Mouse (Mus musculus) liver, embryonic 12.5 days (tissue): ENCODE results near the gene Clec18a. TPM values are rescaled to one million over a fixed set of nuclear protein-coding genes. Genes with fewer than 3 reads are reported as not detected.
"Not testable (repeated sequence)": the region's sequence is repeated elsewhere in the genome, so short reads cannot be mapped to it uniquely, and the experiment has no call there.

Experiments used
- ATAC-seq: fragments of 200-750 bp; cut with Nextera tagmentation; 2 replicates; pipeline ENCODE4 v1.8.0; 2017; ENCODE audit warnings: moderate number of reproducible peaks, mild to moderate bottlenecking, moderate library complexity
- H3K27ac ChIP-seq: fragments of 300-500 bp; sonication (generic); 2 replicates; pipeline ENCODE4 v1.5.1; 2016; ENCODE audit warnings: mild to moderate bottlenecking
- H3K27me3 ChIP-seq: fragments of 300-500 bp; sonication (generic); replicated peaks from 2 replicates; pipeline ENCODE4 v1.6.1; 2016; ENCODE audit warnings: mild to moderate bottlenecking, moderate library complexity
- H3K36me3 ChIP-seq: fragments of 300-500 bp; sonication (generic); 2 replicates; pipeline ENCODE4 v1.6.1; 2016; ENCODE audit warnings: mild to moderate bottlenecking, moderate library complexity
- H3K4me1 ChIP-seq: fragments of 300-500 bp; sonication (generic); 2 replicates; pipeline ENCODE4 v1.6.1; 2016
- H3K4me2 ChIP-seq: fragments of 300-500 bp; sonication (generic); 2 replicates; pipeline ENCODE4 v1.6.1; 2016; ENCODE audit warnings: mild to moderate bottlenecking, moderate library complexity
- H3K4me3 ChIP-seq: fragments of 300-500 bp; sonication (generic); 2 replicates; pipeline ENCODE4 v1.5.1; 2016; ENCODE audit warnings: mild to moderate bottlenecking, moderate library complexity
- H3K9ac ChIP-seq: fragments of 300-500 bp; sonication (generic); 2 replicates; pipeline ENCODE4 v1.6.1; 2016; ENCODE audit warnings: mild to moderate bottlenecking, moderate library complexity
- H3K9me3 ChIP-seq: fragments of 300-500 bp; sonication (generic); replicated peaks from 2 replicates; pipeline ENCODE4 v1.6.1; 2016; ENCODE audit warnings: mild to moderate bottlenecking, moderate library complexity
- WGBS: fragments of 180-500 bp; shearing (Covaris S2); methylation state at CpG from one replicate; pipeline ENCODE4 v1.1.7; 2016; ENCODE audit not compliant: insufficient replicate concordance; 5-methylcytosine and 5-hydroxymethylcytosine counted together
- polyA plus RNA-seq: library from polyadenylated mRNA; unstranded; fragments of >200 nt; fragmentation: Nextera tagmentation; extraction: Ambion mirVana; gene quantifications from 2 replicates; pipeline ENCODE4 v1.2.1, GENCODE M21; 2016

The Clec18a gene
- polyA plus RNA-seq, 1 experiment from 2014 or later, result not detected

GRCm38 (mm10) chr8:111075926-111076325, 16.3 kb downstream of the Clec18a start:
- WGBS, result 69% methylated on average over 3 of the region's 3 CpGs
- ATAC-seq, result no peak
- Histone ChIP-seq H3K36me3 (no peaks in the 10 kb centered on the region), H3K9me3 (0 out of 2 replicates have a peak, but pooled peaks cover 7% of the 10 kb centered on the region), H3K27me3 (0 out of 2 replicates have a peak, but pooled peaks cover 6% of the 10 kb centered on the region), H3K27ac (no peak overlapping the region), H3K4me2 (no peak overlapping the region), H3K4me1 (no peaks in the 10 kb centered on the region), H3K4me3 (no peak overlapping the region), H3K9ac (no peak overlapping the region)

- not testable (repeated sequence) for ATAC-seq, H3K4me2 ChIP-seq, H3K4me3 ChIP-seq, H3K27ac ChIP-seq, H3K36me3 ChIP-seq, H3K9ac ChIP-seq, H3K4me1 ChIP-seq, H3K9me3 ChIP-seq
- peaks cover 28% of the 10 kb centered on the region for H3K27me3 ChIP-seq
- WGBS, result 71% methylated on average over 9 of the region's 9 CpGs
Measured at GRCm38 (mm10) chr8:111068660-111069059, 23.6 kb downstream of the Clec18a start.

- no peak for ATAC-seq
- no peak overlapping the region for H3K27ac ChIP-seq
- H3K9me3 ChIP-seq, result no peaks in the 10 kb centered on the region
- H3K4me1 ChIP-seq, result peaks cover 15% of the 10 kb centered on the region; the same call in 1 of the 2 replicates
- WGBS, result 25% methylated on average over 10 of the region's 10 CpGs
- H3K36me3 ChIP-seq, result no peaks in the 10 kb centered on the region
- H3K27me3 ChIP-seq, result peaks cover 28% of the 10 kb centered on the region
- no peak overlapping the region for H3K4me2 ChIP-seq
- no peak overlapping the region for H3K9ac ChIP-seq
- H3K4me3 ChIP-seq, result no peak overlapping the region
Measured at GRCm38 (mm10) chr8:111067439-111067838, 24.8 kb downstream of the Clec18a start.

- WGBS, result 51% methylated on average over 4 of the region's 4 CpGs
- Histone ChIP-seq H3K9ac (no peak overlapping the region), H3K27me3 (peaks cover 24% of the 10 kb centered on the region), H3K9me3 (no peaks in the 10 kb centered on the region), H3K4me1 (peaks cover 25% of the 10 kb centered on the region), H3K4me2 (no peak overlapping the region), H3K27ac (no peak overlapping the region), H3K36me3 (no peaks in the 10 kb centered on the region), H3K4me3 (no peak overlapping the region)
- no peak for ATAC-seq
Measured at GRCm38 (mm10) chr8:111066308-111066707, 25.9 kb downstream of the Clec18a start.

GRCm38 (mm10) chr8:111062893-111063292, 29.3 kb downstream of the Clec18a start:
- Histone ChIP-seq H3K9ac (peak overlapping the region; percentile 69; the same call in 1 of the 2 replicates), H3K27me3 (peaks cover 16% of the 10 kb centered on the region), H3K36me3 (peaks cover 5% of the 10 kb centered on the region), H3K9me3 (no peaks in the 10 kb centered on the region), H3K4me3 (peak overlapping the region; percentile 70), H3K4me2 (peak overlapping the region; percentile 85), H3K4me1 (peaks cover 50% of the 10 kb centered on the region), H3K27ac (no peak overlapping the region)
- no peak for ATAC-seq
- WGBS, result 41% methylated on average over 2 of the region's 2 CpGs

- Histone ChIP-seq H3K36me3 (peaks cover 11% of the 10 kb centered on the region), H3K9me3 (no peaks in the 10 kb centered on the region), H3K4me2 (peak overlapping the region; percentile 85), H3K27me3 (peaks cover 14% of the 10 kb centered on the region), H3K9ac (peak overlapping the region; percentile 69), H3K27ac (peak overlapping the region; percentile 2; the same call in 1 of the 2 replicates), H3K4me1 (peaks cover 57% of the 10 kb centered on the region), H3K4me3 (peak overlapping the region; percentile 70)
- under 1% methylated on average over 27 of the region's 27 CpGs for WGBS
- peak; percentile 81 for ATAC-seq
Measured at GRCm38 (mm10) chr8:111062072-111062757, 30.0 kb downstream of the Clec18a start.

GRCm38 (mm10) chr8:111061688-111062071, 30.5 kb downstream of the Clec18a start:
- Histone ChIP-seq H3K27me3 (peaks cover 11% of the 10 kb centered on the region), H3K9ac (peak overlapping the region; percentile 69), H3K36me3 (peaks cover 11% of the 10 kb centered on the region), H3K4me3 (peak overlapping the region; percentile 70), H3K27ac (peak overlapping the region; percentile 2; the same call in 1 of the 2 replicates), H3K9me3 (no peaks in the 10 kb centered on the region), H3K4me1 (peaks cover 62% of the 10 kb centered on the region), H3K4me2 (peak overlapping the region; percentile 85)
- WGBS, result 2% methylated on average over 14 of the region's 14 CpGs
- 0 out of 2 replicates have a peak, but pooled peaks have one; percentile 0 for ATAC-seq

GRCm38 (mm10) chr8:111058946-111059572, 33.2 kb downstream of the Clec18a start:
- no peaks in the 10 kb centered on the region for H3K9me3 ChIP-seq
- H3K36me3 ChIP-seq, result peaks cover 30% of the 10 kb centered on the region
- H3K27ac ChIP-seq, result no peak overlapping the region
- H3K4me2 ChIP-seq, result no peak overlapping the region
- peaks cover 79% of the 10 kb centered on the region for H3K4me1 ChIP-seq
- no peak overlapping the region for H3K4me3 ChIP-seq
- H3K9ac ChIP-seq, result no peak overlapping the region; the same call in 1 of the 2 replicates
- H3K27me3 ChIP-seq, result no peaks in the 10 kb centered on the region; the same call in 1 of the 2 replicates
- no peak for ATAC-seq
- 41% methylated on average over 2 of the region's 2 CpGs for WGBS

GRCm38 (mm10) chr8:111056691-111057293, 35.4 kb downstream of the Clec18a start:
- peaks cover 65% of the 10 kb centered on the region for H3K4me1 ChIP-seq
- under 1% methylated on average over 63 of the region's 63 CpGs for whole genome bisulfite sequencing
- peak; percentile 54 for ATAC-seq

GRCm38 (mm10) chr8:111056158-111056663, 36.0 kb downstream of the Clec18a start, which contains the start of gene Exosc6:
Gene Exosc6 (plus strand): TSS chr8:111056339.
- H3K9me3 ChIP-seq, result no peaks in the 10 kb centered on the region
- H3K4me1 ChIP-seq, result peaks cover 59% of the 10 kb centered on the region
- H3K4me2 ChIP-seq, result peak within 1 kb of the TSS; percentile 99
- H3K27me3 ChIP-seq, result no peaks in the 10 kb centered on the region
- H3K4me3 ChIP-seq, result peak within 1 kb of the TSS; percentile 77
- H3K27ac ChIP-seq, result peak within 1 kb of the TSS; percentile 85
- peak within 1 kb of the TSS; percentile 95 for H3K9ac ChIP-seq
- peaks cover 58% of the 10 kb centered on the region for H3K36me3 ChIP-seq
- ATAC-seq, result peak; percentile 91
- under 1% methylated on average over 68 of the region's 68 CpGs for WGBS

More at GRCm38 (mm10) chr8:111056691-111057293, 35.4 kb downstream of the Clec18a start:
- peak overlapping the region; percentile 95 for H3K9ac ChIP-seq
- H3K4me3 ChIP-seq, result peak overlapping the region; percentile 77
- peaks cover 52% of the 10 kb centered on the region for H3K36me3 ChIP-seq
- no peaks in the 10 kb centered on the region for H3K9me3 ChIP-seq
- no peaks in the 10 kb centered on the region for H3K27me3 ChIP-seq
- H3K4me2 ChIP-seq, result peak overlapping the region; percentile 99
- peak overlapping the region; percentile 85 for H3K27ac ChIP-seq

GRCm38 (mm10) chr8:111055661-111056060, 36.6 kb downstream of the Clec18a start:
- H3K9me3 ChIP-seq, result no peaks in the 10 kb centered on the region
- H3K4me2 ChIP-seq, result peak overlapping the region; percentile 99
- H3K27me3 ChIP-seq, result no peaks in the 10 kb centered on the region
- H3K4me1 ChIP-seq, result peaks cover 54% of the 10 kb centered on the region
- ATAC-seq, result peak; percentile 53
- peaks cover 64% of the 10 kb centered on the region for H3K36me3 ChIP-seq
- peak overlapping the region; percentile 77 for H3K4me3 ChIP-seq
- 61% methylated on average over 2 of the region's 2 CpGs for WGBS
- H3K9ac ChIP-seq, result 0 out of 2 replicates have a peak overlapping the region, but pooled peaks have one; percentile 7
- H3K27ac ChIP-seq, result peak overlapping the region; percentile 74
